Mouse (Mus musculus): Measurements from ENCODE around the gene 4930432K21Rik. TPM values are rescaled to one million over a fixed set of nuclear protein-coding genes. Genes with fewer than 3 reads are reported as not detected.

The 4930432K21Rik gene
- 0.53 and 0.67 TPM in 2 replicates for polyA plus RNA-seq (2014; fragmentation: Nextera tagmentation; extraction: Ambion mirVana)

DNA sequence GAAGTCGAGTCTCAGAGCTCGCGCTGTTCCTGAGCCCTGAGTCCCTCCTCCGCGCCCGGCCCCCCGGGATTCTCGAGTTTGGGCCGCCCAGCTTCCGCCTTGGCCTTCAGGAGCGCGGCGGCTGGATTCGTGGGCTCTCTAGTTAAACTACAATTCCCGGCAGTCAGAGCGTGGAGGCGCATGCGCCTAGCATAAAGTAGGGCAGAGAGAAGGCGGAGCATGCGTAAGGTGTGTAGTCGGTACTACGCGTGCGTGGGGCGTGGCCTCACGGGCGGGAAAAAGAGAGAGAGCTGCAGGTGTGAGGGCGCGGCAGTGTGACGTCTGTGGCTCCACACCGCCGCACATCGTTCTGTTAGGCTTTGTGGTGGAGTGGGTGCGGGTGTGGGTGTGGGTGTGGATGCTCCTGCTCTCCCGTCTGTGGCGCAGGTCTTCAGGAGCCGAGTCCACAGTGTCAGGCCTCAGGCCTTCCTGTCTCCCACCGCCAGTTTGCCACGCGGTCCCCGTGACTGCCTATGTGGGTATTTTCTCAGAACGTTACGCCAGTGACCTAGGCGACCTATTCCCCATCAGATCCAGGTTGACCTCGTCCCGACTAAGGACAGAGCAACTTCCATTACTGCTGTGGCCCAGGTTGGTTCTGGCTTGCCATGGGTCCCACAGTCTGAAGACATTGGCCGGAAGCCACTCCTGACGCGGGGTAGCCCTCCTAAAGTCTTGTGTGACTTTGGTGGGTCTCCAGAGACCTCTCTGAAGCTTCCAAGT is at the start of gene 4930432K21Rik, which contains the start of gene Cc2d1a:
Gene 4930432K21Rik, plus strand, starts transcription at position 257 of the 762 bp plus-strand sequence.
Gene Cc2d1a, minus strand, starts transcription at position 168 of the 762 bp plus-strand sequence.
- WGBS: 17% methylated on average over 48 of the region's 49 CpGs
- Histone ChIP-seq H3K27ac (replicated peaks; ENCODE audit: low read depth, low read length) (no peak within 1 kb of the TSS), H3K36me3 (replicated peaks; ENCODE audit: control insufficient read depth, insufficient read depth, low read depth, low read length) (peaks cover 4% of the 10 kb centered on the region)

DNA sequence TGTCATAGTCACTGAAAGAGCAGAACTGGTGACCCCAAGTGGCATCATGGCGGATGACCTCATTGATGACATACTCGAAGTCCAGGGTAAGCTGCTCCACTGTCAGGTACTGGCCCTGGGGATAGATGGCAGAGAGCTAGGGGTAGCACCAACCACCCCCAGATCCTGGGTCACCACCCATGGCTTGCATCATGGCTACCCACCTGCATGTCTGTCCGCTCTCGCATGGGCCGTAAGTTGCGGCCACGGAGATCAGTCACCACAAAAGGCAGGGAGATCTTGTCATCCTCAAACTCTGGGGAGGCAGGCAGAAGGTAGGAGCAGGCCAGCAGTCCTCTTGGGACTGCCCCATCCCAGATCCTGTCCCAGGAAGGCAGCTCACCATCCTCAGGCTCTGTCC is 49.4 kb upstream of the 4930432K21Rik start:
- ATAC-seq (replicated peaks; ENCODE audit: insufficient number of reproducible peaks, low FRiP score, low TSS enrichment, low read depth): no peak
- no peak for DNase-seq (ENCODE audit: low spot score)
- H3K9ac ChIP-seq (replicated peaks; ENCODE audit: low read length): no peak overlapping the region
- H3K4me1 ChIP-seq (ENCODE audit: control insufficient read depth, insufficient read depth, low read length): peaks cover 2% of the 10 kb centered on the region; the same call in 1 of the 2 replicates
- peaks cover 10% of the 10 kb centered on the region for H3K36me3 ChIP-seq (replicated peaks; ENCODE audit: control insufficient read depth, insufficient read depth, low read depth, low read length)
- H3K4me3 ChIP-seq (ENCODE audit: low read depth, low read length): no peak overlapping the region
- H3K9me3 ChIP-seq (replicated peaks; ENCODE audit: control insufficient read depth, low read length): no peaks in the 10 kb centered on the region
- WGBS: 96% methylated on average over 7 of the region's 7 CpGs
- no peaks in the 10 kb centered on the region for H3K27me3 ChIP-seq (ENCODE audit: control insufficient read depth, insufficient read depth, low read length)
- no peak overlapping the region for H3K4me2 ChIP-seq (ENCODE audit: low read depth, low read length)
- H3K27ac ChIP-seq (replicated peaks; ENCODE audit: low read depth, low read length): no peak overlapping the region

More for the DNA sequence above, at the start of gene 4930432K21Rik, which contains the start of gene Cc2d1a:
- DNase-seq (ENCODE audit: low spot score) (peak; percentile 97), ATAC-seq (replicated peaks; ENCODE audit: insufficient number of reproducible peaks, low FRiP score, low TSS enrichment, low read depth) (peak; percentile 89)
- Histone ChIP-seq H3K9me3 (replicated peaks; ENCODE audit: control insufficient read depth, low read length) (no peaks in the 10 kb centered on the region), H3K4me2 (ENCODE audit: low read depth, low read length) (peak within 1 kb of the TSS; percentile 85), H3K4me3 (ENCODE audit: low read depth, low read length) (peak within 1 kb of the TSS; percentile 72), H3K27me3 (ENCODE audit: control insufficient read depth, insufficient read depth, low read length) (no peaks in the 10 kb centered on the region), H3K4me1 (ENCODE audit: control insufficient read depth, insufficient read depth, low read length) (0 out of 2 replicates have a peak, but pooled peaks cover 3% of the 10 kb centered on the region), H3K9ac (replicated peaks; ENCODE audit: low read length) (peak within 1 kb of the TSS; percentile 88)

DNA sequence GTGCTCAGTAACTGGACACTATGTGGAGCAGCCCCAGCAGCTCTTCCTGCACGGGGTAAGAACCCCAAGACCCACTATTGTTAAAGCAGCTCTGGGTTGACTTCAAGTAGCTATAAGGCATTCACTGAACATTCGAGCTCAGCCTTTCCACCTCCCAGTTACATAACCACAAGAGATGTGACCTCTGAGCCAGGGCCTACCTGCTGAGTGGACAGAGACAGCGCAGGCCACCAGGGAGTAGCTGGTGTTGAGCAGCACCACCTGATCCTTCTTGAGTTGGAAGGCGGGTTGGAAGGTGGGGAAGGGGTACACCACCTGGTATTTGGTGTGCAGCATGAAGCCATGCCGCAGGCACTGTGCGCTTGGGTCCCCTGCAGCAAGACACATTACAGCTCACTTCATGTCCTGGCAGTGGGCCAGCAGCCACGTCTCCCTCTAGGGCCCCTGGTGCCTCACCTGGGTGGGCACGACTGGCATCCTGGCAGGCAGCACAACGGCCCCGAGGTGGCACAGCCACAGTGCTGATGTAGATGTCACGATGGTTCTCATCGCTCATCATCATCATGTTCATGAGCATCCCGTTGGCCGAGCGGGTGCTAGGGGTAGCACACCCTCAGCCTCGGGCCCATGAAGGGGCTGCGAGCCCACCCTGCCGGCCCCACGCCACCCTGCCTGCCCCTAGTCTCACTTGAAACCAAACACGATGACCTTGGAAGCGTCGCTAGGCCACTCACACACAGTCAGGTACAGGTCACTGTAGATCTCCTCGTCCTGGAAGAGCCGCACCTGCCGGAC is 46.2 kb upstream of the 4930432K21Rik start:
- no peak overlapping the region for H3K4me2 ChIP-seq (ENCODE audit: low read depth, low read length)
- WGBS: 93% methylated on average over 25 of the region's 25 CpGs
- no peak for DNase-seq (ENCODE audit: low spot score)
- H3K27me3 ChIP-seq (ENCODE audit: control insufficient read depth, insufficient read depth, low read length): no peaks in the 10 kb centered on the region
- H3K4me1 ChIP-seq (ENCODE audit: control insufficient read depth, insufficient read depth, low read length): peaks cover 4% of the 10 kb centered on the region; the same call in 1 of the 2 replicates
- H3K27ac ChIP-seq (replicated peaks; ENCODE audit: low read depth, low read length): no peak overlapping the region
- H3K36me3 ChIP-seq (replicated peaks; ENCODE audit: control insufficient read depth, insufficient read depth, low read depth, low read length): peaks cover 10% of the 10 kb centered on the region
- no peaks in the 10 kb centered on the region for H3K9me3 ChIP-seq (replicated peaks; ENCODE audit: control insufficient read depth, low read length)
- no peak overlapping the region for H3K9ac ChIP-seq (replicated peaks; ENCODE audit: low read length)
- ATAC-seq (replicated peaks; ENCODE audit: insufficient number of reproducible peaks, low FRiP score, low TSS enrichment, low read depth): no peak
- H3K4me3 ChIP-seq (ENCODE audit: low read depth, low read length): no peak overlapping the region

DNA sequence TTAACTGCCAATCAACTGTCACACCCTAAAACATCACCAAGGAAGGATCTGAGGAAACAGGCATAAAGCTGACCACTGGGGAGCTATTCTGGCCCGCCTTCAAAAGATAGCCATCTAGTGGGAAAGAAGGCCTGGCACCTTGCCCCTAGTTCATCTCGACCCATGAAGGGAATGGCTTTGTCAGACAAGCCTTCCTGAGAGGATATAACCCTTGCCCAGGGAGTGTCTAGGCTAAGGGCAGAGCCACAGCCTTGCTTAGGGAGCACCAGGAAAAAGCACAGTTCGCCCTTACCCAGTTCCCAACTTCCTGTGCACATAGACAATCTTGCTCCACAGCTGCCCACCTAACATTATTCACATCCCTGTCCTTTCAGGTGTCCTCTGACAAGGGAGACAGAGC is 44.2 kb upstream of the 4930432K21Rik start:
- Histone ChIP-seq H3K27ac (replicated peaks; ENCODE audit: low read depth, low read length) (no peak overlapping the region), H3K4me3 (ENCODE audit: low read depth, low read length) (peak overlapping the region; percentile 69), H3K9me3 (replicated peaks; ENCODE audit: control insufficient read depth, low read length) (no peaks in the 10 kb centered on the region), H3K4me1 (ENCODE audit: control insufficient read depth, insufficient read depth, low read length) (peaks cover 4% of the 10 kb centered on the region; the same call in 1 of the 2 replicates), H3K36me3 (replicated peaks; ENCODE audit: control insufficient read depth, insufficient read depth, low read depth, low read length) (0 out of 2 replicates have a peak, but pooled peaks cover 2% of the 10 kb centered on the region), H3K4me2 (ENCODE audit: low read depth, low read length) (peak overlapping the region; percentile 66), H3K9ac (replicated peaks; ENCODE audit: low read length) (peak overlapping the region; percentile 90), H3K27me3 (ENCODE audit: control insufficient read depth, insufficient read depth, low read length) (no peaks in the 10 kb centered on the region)
- DNase-seq (ENCODE audit: low spot score): no peak
- ATAC-seq (replicated peaks; ENCODE audit: insufficient number of reproducible peaks, low FRiP score, low TSS enrichment, low read depth): no peak
- WGBS: 63% methylated on average over 3 of the region's 3 CpGs

DNA sequence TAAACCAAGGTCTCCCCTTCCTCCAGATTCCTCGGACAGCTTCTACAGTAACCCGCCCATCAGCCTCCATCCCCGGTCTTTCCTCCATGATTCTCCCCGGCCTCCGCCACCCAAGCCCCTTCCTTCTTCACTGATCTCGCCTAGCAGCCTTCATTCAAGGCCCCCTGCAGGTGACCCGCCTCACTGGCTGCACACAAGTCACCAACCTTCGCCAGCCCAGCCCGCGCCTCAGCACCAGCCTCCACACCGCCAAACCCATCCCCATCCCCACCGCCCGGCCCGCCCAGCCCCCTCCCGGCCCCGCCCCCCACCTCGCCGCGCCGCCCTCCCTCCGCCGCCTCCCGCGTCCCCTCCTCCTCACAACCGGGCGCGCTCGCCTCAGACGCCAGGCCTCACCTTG is 43.6 kb upstream of the 4930432K21Rik start:
- Histone ChIP-seq H3K4me1 (ENCODE audit: control insufficient read depth, insufficient read depth, low read length) (peaks cover 4% of the 10 kb centered on the region; the same call in 1 of the 2 replicates), H3K9me3 (replicated peaks; ENCODE audit: control insufficient read depth, low read length) (no peaks in the 10 kb centered on the region), H3K9ac (replicated peaks; ENCODE audit: low read length) (peak overlapping the region; percentile 90), H3K27me3 (ENCODE audit: control insufficient read depth, insufficient read depth, low read length) (no peaks in the 10 kb centered on the region), H3K4me3 (ENCODE audit: low read depth, low read length) (peak overlapping the region; percentile 69), H3K4me2 (ENCODE audit: low read depth, low read length) (peak overlapping the region; percentile 66), H3K36me3 (replicated peaks; ENCODE audit: control insufficient read depth, insufficient read depth, low read depth, low read length) (no peaks in the 10 kb centered on the region), H3K27ac (replicated peaks; ENCODE audit: low read depth, low read length) (peak overlapping the region; percentile 89)
- peak; percentile 80 for DNase-seq (ENCODE audit: low spot score)
- ATAC-seq (replicated peaks; ENCODE audit: insufficient number of reproducible peaks, low FRiP score, low TSS enrichment, low read depth): peak; percentile 83
- WGBS: 1% methylated on average over 25 of the region's 29 CpGs

DNA sequence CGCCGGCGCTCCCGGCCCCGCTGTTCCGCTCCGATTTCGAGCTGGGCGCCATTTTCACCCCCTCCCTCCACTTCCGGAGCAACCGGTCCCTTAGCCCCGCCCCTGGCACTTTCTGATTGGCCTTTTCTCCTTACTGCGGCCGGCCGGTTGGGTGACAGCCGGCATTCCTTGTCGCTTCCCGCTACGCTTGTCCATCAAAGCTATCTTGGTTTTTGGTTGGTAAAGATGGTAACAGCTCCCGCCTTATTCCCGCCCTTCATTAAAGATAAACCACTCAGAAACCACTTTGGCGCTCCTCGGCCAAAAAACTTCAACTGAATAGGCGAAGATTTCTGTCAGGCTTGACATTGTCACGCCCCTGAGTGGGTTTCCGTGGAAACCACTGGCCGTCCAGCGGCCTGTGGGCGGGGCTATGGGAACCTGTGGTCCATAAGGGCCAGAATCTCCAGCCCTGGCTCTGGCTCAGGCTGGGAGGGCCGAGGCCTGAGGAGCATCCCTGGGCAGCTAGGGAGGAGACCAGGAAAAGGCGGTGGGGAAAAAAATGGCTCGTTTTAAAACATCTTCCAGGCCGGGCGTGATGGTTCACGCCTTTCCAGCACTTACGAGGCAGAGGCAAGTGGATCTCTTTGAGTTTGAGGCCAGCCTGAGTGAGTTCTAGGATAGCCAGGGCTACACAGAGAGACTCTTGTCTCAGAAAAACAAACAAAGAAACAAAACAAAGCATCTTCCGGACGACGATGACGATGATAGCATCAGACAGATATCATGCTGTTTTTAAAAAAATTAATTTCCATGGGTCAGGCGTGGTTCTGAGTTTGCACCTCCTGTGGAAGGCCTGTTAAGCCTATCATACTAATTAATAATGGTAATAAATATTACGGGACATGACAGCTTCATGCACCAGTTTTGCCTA is 42.9 kb upstream of the 4930432K21Rik start, which contains the start of gene Dcaf15:
Gene Dcaf15, minus strand, starts transcription at position 72 of the 913 bp plus-strand sequence.
- 8% methylated on average over 42 of the region's 42 CpGs for WGBS
- H3K27ac ChIP-seq (replicated peaks; ENCODE audit: low read depth, low read length): peak within 1 kb of the TSS; percentile 89
- H3K9me3 ChIP-seq (replicated peaks; ENCODE audit: control insufficient read depth, low read length): no peaks in the 10 kb centered on the region
- H3K9ac ChIP-seq (replicated peaks; ENCODE audit: low read length): peak within 1 kb of the TSS; percentile 90
- H3K4me1 ChIP-seq (ENCODE audit: control insufficient read depth, insufficient read depth, low read length): peaks cover 4% of the 10 kb centered on the region; the same call in 1 of the 2 replicates
- DNase-seq (ENCODE audit: low spot score) (peak; percentile 99), ATAC-seq (replicated peaks; ENCODE audit: insufficient number of reproducible peaks, low FRiP score, low TSS enrichment, low read depth) (peak; percentile 92)
- no peaks in the 10 kb centered on the region for H3K36me3 ChIP-seq (replicated peaks; ENCODE audit: control insufficient read depth, insufficient read depth, low read depth, low read length)
- H3K27me3 ChIP-seq (ENCODE audit: control insufficient read depth, insufficient read depth, low read length): no peaks in the 10 kb centered on the region
- H3K4me3 ChIP-seq (ENCODE audit: low read depth, low read length): peak within 1 kb of the TSS; percentile 69
- H3K4me2 ChIP-seq (ENCODE audit: low read depth, low read length): peak within 1 kb of the TSS; percentile 66

DNA sequence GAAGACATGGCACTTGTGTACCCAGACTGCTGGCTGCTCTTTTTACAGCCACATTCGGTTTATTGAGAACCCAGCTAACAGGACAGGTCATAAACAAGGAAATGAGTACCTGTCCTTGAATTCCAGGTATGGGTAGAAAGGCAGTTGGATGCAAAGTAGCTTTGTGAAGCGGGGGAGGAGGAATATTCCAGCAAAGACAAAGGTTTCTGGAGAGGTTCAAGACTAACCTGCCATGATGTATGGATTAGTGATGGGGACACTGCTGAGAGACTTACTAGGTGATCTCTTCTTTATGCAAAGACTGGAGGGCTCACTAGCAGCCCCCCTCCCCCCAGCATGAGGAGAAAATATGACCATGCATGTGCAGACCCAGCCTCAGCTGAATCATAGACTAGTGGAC is 42.1 kb upstream of the 4930432K21Rik start:
- H3K9ac ChIP-seq (replicated peaks; ENCODE audit: low read length): no peak overlapping the region
- no peaks in the 10 kb centered on the region for H3K27me3 ChIP-seq (ENCODE audit: control insufficient read depth, insufficient read depth, low read length)
- ATAC-seq (replicated peaks; ENCODE audit: insufficient number of reproducible peaks, low FRiP score, low TSS enrichment, low read depth) (no peak), DNase-seq (ENCODE audit: low spot score) (no peak)
- H3K4me1 ChIP-seq (ENCODE audit: control insufficient read depth, insufficient read depth, low read length): peaks cover 4% of the 10 kb centered on the region; the same call in 1 of the 2 replicates
- no peak overlapping the region for H3K4me3 ChIP-seq (ENCODE audit: low read depth, low read length)
- no peaks in the 10 kb centered on the region for H3K36me3 ChIP-seq (replicated peaks; ENCODE audit: control insufficient read depth, insufficient read depth, low read depth, low read length)
- 89% methylated on average over 2 of the region's 2 CpGs for WGBS
- H3K4me2 ChIP-seq (ENCODE audit: low read depth, low read length): no peak overlapping the region
- no peaks in the 10 kb centered on the region for H3K9me3 ChIP-seq (replicated peaks; ENCODE audit: control insufficient read depth, low read length)
- no peak overlapping the region for H3K27ac ChIP-seq (replicated peaks; ENCODE audit: low read depth, low read length)

Measured in embryonic facial prominence, embryonic 11.5 days (tissue).